Mouse (Mus musculus): ENCODE measurements at regions not wholly inside any gene's neighbourhood (a gene's known extent, or its start where the extent isn't known, plus 50 kb on each side); places are given as distances from the start of the nearest gene placed in this dataset.

DNA sequence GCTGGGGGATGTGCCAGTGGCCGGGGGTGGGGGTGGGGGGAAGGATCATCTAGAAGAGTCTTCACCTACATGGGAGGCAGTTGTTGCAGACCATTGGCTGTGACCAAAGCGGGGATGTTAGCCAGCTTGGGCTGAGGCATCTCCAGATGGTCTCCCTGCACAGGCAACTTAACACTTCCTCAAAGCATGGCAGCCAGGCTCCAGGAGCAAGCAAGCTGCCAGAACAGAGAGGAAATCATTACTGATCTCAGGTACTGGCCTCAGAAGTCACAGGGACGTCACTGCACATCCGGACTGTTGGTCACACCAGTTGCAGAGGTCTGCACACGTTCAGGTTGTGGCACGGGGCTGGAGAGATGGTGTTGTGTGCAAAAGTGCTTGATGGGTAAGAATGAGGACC, 321.1 kb upstream of the Tbx3 start:
- TF ChIP-seq CTCF (IDR thresholded peaks at IDR 0.05; ENCODE audit: low read depth, low read length), result no peak
- no peak for TF ChIP-seq POLR2A (IDR thresholded peaks at IDR 0.05; ENCODE audit: insufficient read depth, low read length)

All from ES-Bruce4 (cell line).